Mouse (Mus musculus) heart, postnatal 25 days (tissue): Measurements from ENCODE around the gene Zfp719. TPM values are rescaled to one million over a fixed set of nuclear protein-coding genes. Genes with fewer than 3 reads are reported as not detected.
A peak's percentile ranks its signal among the peaks of the same experiment; 100 is the strongest.

Experiments
- DNase-seq: peaks from one replicate; pipeline ENCODE4 v3.0.0; 2022; ENCODE audit warnings: low spot score
- intact Hi-C: fragments of 180-260 bp; cut with DNase I; formaldehyde crosslinking; loops from one replicate; pipeline ENCODE4 v1.15.1; 2025
- total RNA-seq, 2 experiments: library from RNA; stranded (reverse); gene quantifications; 2 replicates each; pipeline ENCODE4 v1.2.3; 2021

Gene Zfp719
- 1 to 10 TPM; 7.4 to 7.7 TPM for total RNA-seq

DNA sequence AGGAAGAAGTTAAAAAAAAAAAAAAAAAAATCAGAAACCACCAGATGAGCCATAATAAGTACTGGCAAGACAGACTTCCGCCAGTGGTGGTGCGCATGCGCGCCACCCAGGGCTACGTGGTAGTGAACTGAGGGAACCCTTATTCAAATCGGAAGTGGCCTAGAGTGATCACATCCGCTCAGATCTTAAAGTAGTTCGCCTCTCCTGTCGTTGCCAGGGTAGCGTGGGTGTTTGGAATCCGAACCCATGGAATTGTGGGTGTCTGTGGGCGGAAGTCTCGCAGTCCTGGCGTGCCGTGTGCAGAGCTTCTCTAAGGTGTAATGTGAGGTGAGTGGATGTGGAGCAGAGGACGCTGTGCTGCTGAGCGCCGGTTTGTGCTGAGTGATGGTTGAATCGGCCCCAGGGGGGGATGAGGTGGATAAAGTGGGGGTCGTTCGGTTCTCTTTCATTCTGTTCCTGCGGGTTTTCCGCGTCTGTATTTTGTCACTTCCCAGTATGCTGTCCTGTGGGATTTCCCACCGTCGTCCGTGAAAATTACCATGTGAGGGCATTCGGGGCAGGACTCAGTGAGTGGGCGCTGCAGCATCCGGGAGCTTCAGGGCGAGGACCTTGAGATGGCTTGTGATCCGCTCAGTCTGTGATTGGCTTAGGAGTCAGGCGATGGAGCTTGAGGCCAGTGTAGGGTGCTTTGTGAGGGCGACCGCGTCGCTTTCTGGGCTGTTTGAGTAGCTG, at the start of gene Zfp719:
TSS of gene Zfp719 (plus strand) at position 171 of the 732 bp plus-strand sequence.
- intact Hi-C loops: loop anchor here (1.0 to 10.0 kb wide), 4 partner anchors 13 to 205 kb away; partner anchors contain the start of genes Ctu1, Klk10 and Zfp658

DNA sequence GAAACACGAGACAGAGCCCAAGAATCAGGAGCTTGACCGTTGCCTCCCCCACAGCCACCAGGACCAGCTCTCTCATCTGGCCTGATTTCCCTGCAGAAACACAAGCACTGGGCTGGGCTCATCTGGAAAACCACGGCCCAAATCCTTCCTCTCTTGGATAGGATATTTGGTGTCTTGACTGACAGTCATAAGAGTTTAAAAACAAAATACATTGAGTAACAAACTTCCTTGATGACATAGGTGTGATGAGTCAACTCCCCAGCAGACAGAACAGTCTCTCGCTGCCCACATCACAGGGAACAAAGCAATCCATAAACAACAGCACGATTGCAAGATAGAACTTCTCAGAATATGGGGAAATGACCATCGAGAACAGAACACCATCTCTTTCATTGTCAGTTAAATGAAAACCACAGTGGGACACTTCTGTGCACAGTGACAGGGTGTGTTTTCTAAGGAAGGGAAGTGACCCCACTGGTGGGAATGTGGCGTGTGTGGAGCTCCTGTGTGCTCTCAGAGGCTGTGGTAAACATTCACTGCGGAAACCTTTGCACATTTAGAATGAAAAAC, 49.1 kb upstream of the Zfp719 start:
- intact Hi-C loops: no loop called here
- DNase-seq: no peak

More for the DNA sequence above, at the start of gene Zfp719:
- peak; percentile 86 for DNase-seq

DNA sequence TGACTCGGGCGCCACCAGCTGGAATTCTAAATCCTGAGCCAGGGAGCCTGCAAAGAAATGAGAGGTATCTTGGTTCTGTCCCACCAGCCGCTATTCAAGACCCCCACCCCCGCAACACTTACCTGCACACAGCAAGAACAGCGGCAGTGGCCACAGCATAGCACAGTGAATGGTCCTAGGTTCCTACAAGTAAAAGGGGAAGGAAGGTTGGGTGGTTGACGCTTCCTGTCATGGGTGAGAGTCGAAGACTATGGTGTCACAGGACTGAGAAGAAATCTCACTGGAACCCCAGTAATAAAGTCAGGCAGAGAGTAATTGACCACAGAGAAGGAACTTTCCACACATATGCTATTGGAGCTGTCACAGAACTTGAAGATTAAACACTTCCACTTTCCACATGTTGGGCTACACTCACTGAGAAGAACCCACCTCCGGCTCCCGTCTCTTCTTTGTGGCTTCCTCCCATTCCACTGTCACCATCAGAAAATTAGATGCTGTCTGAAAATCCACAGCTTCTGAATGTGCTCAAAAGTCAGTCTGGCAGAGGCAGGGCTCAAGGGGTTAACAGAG, 46.4 kb upstream of the Zfp719 start:
- DNase-seq: no peak
- intact Hi-C loops: no loop called here

- DNase-seq: no peak
- intact Hi-C loops: no loop called here
These were observed 40.9 kb upstream of the Zfp719 start for GRCm38 (mm10) chr7:43538524-43538923.

DNA sequence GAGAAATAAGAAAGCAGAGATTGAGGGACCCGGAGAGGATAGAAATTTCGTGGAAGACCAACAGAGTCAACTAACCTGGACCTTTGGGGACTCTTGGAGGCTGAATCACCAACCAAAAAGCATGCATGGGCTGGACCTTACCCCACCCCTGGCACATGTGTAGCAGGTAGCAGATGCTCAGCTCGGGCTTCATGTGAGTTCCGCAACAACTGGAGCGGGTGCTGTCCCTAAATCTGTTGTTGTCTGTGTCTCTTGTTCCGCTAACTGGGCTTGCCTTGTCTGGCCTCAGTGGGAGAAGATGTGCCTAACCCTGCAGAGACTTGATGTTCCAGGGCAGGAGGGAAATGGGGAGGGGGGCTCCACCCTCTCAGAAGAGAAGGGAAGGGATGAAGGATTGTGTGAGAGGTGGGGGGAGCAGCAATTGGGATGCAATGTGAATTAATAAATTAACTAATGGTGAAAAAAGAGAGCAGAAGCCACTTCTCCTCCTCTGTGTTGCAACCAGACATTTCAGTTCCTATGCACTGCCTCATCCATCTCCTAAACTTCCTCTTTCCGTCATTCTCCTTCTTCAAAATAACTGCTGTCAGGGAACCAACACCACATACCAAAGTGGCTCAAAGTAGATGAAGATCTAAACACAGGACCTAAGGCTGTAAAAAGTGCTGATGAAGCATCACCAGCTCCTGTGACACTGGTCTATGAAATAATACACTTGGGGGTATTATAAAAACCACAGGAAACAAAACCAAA, 35.0 kb upstream of the Zfp719 start, which contains the start of gene Cd33:
TSS of gene Cd33 (minus strand) at position 204 of the 753 bp plus-strand sequence.
- DNase-seq: no peak
- intact Hi-C loops: no loop called here

- intact Hi-C loops: no loop called here
- no peak for DNase-seq
These were observed 33.5 kb upstream of the Zfp719 start for GRCm38 (mm10) chr7:43545656-43546545.

DNA sequence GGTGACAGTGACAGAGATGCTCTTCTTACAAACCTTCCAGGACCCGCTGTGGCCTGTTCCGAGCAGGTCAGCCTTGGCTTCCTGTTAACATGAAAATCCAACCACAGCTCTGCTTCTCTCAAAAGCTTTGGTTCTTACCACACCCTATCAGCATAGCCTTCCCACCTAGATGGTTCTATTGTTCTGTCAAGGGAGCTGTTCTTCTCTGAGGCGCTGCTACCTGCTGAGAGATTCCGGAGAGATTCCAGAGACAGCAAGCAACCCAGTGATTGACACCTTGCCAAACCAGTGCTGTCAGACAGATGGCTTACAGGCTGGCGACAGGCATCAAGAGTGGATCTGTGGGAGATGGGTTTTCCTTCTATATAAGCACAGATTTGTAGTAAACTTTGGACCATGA, 31.7 kb upstream of the Zfp719 start:
- intact Hi-C loops: no loop called here
- no peak for DNase-seq

DNA sequence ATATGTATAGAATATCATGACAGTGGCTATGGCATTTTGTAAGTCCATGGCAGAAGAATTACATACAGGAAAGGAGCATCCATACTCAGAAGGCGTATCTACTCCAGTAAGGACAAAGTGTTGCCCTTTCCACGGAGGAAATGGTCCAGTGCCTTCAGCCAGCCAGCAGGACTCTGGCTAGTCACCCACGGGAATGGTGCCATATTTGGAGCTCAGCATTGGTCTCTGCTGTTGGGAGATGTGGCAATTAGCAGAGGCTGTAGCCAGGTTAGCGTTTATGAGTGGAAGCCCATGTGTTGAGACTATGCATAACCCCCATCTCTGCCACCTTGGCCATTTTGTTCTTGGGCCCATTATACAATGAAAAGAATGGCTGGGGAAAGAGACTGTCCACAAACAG, 31.2 kb upstream of the Zfp719 start:
- no peak for DNase-seq
- intact Hi-C loops: no loop called here

- DNase-seq: no peak
- intact Hi-C loops: no loop called here
These were observed 26.3 kb upstream of the Zfp719 start for GRCm38 (mm10) chr7:43553153-43553552.

GRCm38 (mm10) chr7:43554550-43554949, 24.9 kb upstream of the Zfp719 start:
- intact Hi-C loops: no loop called here
- DNase-seq: peak; percentile 27

DNA sequence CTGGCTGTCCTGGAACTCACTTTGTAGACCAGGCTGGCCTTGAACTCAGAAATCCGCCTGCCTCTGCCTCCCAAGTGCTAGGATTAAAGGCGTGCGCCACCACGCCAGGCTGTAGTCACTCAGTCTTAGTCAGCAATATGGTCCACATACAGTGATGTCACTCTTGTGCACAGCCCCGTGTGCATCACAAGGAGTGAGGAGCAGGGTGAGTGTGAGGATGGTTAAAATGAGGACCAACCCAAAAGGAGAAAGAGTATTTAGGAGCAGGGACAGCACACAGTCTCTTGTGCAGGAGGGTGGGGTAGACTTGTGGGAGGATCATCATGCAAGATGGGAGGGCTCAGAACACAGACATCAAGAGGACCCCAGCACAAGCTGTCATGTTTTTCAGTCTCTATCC, 24.1 kb upstream of the Zfp719 start:
- no peak for DNase-seq
- intact Hi-C loops: no loop called here

GRCm38 (mm10) chr7:43556901-43557300, 22.5 kb upstream of the Zfp719 start:
- DNase-seq: no peak
- intact Hi-C loops: no loop called here

GRCm38 (mm10) chr7:43562006-43562633, 17.3 kb upstream of the Zfp719 start, which contains the start of gene Zfp658:
TSS of gene Zfp658 (plus strand) at chr7:43562256.
- peak; percentile 73 for DNase-seq
- intact Hi-C loops: loop anchor here (2.0 to 10.0 kb wide), 2 partner anchors 17 to 267 kb away; partner anchors contain the start of gene Zfp719

GRCm38 (mm10) chr7:43562651-43563070, 16.7 kb upstream of the Zfp719 start:
- no peak for DNase-seq
- intact Hi-C loops: loop anchor here (2.0 to 10.0 kb wide), 2 partner anchors 16 to 268 kb away; partner anchors contain the start of gene Zfp719

DNA sequence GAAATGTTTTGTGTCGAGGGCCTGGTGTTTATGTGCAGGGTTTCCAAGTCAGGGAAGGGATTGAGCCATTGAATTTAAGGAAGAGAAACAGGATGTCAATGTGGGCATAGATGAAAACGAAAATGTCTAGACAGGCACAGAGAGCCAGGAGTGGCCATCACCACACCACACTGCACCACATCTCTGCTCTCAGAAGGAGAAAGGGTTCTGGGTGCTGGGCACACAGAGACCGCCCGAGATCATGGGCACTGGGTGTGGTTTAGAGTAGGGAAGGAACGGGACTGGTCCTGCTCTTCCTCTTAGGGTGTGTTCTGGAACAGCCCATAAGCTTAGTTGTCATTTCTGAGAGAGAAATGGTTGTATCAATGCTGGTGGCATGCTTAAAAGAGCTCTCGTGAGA, 16.1 kb upstream of the Zfp719 start:
- no peak for DNase-seq
- intact Hi-C loops: loop anchor here (2.0 to 10.0 kb wide), 2 partner anchors 16 to 268 kb away; partner anchors contain the start of gene Zfp719

DNA sequence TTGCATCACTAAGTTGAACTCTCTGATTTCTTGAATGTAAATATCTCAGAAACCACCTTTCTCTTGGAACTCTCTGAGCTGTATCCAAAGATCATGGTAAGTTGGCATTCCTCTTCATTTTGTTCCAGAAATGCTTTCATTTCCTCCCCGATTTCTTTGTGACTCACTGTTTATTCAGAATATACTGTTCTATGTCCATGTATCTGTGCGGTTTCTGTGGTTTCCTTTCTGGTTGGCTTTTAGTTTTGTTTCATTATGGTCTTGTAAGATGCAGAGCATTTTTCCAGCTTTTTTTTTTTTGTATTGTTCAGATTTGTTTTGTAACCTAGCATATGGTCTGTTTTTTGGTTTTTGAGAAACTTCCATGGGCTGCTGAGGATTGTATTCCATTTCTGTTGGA, 8.2 kb upstream of the Zfp719 start:
- intact Hi-C loops: no loop called here
- no peak for DNase-seq

DNA sequence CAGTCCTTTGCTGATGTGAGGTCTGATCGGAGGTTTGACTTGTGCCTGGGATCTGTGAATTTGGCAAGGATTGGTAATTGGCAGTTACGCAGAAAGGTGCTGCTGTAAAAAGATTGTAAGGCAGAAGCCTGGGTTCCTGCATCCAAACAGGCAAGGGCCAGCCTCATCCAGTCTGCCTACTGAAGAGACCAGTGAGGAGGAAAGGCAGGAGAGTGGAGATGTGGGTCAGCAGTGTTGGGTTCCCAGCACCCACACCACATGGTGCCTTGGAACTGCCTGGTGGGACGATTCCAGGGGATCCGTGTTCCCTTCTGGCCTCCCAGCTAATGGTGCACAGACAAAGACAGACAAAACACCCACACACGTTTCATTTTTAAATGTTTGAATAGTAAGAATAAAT, 1.1 kb downstream of the Zfp719 start:
- intact Hi-C loops: loop anchor here (1.0 to 10.0 kb wide), 3 partner anchors 12 to 204 kb away; partner anchors contain the start of genes Ctu1 and Klk10

DNA sequence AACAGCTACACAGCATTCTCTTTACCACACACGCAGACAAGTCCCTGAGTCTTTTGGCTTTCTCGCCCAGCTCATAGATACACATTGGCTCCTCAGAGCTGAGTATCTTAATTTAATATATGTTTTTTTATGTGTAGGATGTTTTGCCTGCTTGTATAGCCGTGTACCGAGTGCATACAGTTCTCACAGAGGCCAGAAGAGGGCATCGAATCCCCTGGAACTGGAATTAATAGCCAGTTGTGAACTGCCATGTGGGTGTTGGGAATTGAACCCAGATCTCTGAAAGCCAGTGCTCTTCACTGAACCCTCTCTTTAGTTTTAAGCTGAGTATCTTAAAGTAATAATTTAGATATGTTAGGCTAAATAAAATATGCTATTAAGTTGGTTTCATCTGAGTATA, 5.4 kb downstream of the Zfp719 start:
- intact Hi-C loops: loop anchor here (5.0 to 10.0 kb wide), 2 partner anchors 88 to 200 kb away; partner anchors contain the start of genes Ctu1 and Klk10
- no peak for DNase-seq

More for the DNA sequence above, 1.1 kb downstream of the Zfp719 start:
- no peak for DNase-seq
